Mouse (Mus musculus) ES-Bruce4 (cell line): ENCODE measurements around the gene Zfp618.

Experiments
- CTCF ChIP-seq: IDR thresholded peaks from one replicate; pipeline ENCODE4 v1.8.1; 2011; ENCODE audit warnings: low read depth, low read length
- POLR2A ChIP-seq: IDR thresholded peaks from one replicate; pipeline ENCODE4 v1.8.1; 2011; ENCODE audit warnings: low read length; ENCODE audit not compliant: insufficient read depth

DNA sequence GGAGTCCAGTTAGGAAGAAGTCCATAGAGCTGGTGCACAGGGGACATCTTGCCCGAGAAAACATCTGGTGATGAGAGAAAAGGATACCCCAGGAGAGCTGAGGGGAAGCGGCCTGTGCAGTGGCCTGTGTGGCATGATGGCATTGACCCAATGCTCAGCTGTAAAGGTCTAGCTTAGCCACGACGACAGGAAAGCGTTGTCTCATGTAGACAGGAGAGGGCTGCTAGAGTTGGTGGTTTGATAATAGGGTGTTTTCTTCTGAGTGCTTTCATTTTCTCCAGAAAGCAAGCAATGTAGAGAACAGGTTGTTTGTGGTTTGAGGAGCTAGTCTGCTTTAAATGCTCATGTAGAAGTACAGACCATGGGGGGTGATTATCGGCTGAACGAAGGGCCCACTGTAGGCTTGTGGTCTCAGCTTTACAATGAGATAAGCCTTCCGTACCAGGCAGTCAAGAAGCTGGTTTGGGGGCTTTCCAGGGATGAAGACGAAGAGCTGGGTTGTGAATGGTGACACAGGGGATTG is 59.4 kb downstream of the Zfp618 start:
- no peak for TF ChIP-seq CTCF
- no peak for TF ChIP-seq POLR2A
